Mouse (Mus musculus): ENCODE results near the gene Rptor. TPM values are rescaled to one million over a fixed set of nuclear protein-coding genes. Genes with fewer than 3 reads are reported as not detected.

Gene Rptor
- polyA plus RNA-seq, 1 experiment from 2014 or later, result 3.1 TPM

DNA sequence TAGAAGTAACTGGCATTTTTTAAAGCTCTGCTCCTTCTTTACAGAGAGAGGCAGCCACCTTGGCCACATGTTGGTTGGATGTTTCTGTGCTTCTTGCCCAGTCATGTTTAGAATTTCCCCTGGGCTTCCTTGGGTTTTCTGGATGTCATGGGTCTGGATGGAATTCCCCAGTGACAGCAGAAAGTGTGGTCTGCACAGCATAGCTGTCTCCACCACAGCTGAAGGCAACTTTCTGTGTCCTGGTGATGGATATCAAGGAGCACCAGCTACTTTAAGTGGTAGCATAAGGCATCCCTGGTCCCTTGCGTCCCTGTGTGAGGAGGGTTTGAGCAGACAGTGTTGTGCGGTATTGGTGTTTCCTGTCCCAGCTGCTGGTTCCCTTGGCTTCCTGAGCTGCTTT, 79.6 kb downstream of the Rptor start:
- DNase-seq, result no peak
- WGBS (ENCODE audit: insufficient replicate concordance), result 78% methylated on average over 2 of the region's 2 CpGs
- Histone ChIP-seq H3K27me3 (ENCODE audit: insufficient read depth, low read length) (no peaks in the 10 kb centered on the region), H3K4me2 (ENCODE audit: low read depth, low read length) (no peak overlapping the region), H3K4me1 (ENCODE audit: insufficient read depth) (peaks cover 13% of the 10 kb centered on the region), H3K9ac (replicated peaks) (no peak overlapping the region), H3K27ac (ENCODE audit: low read depth) (no peak overlapping the region), H3K9me3 (ENCODE audit: low read length) (no peaks in the 10 kb centered on the region), H3K36me3 (replicated peaks; ENCODE audit: insufficient read depth, low read length) (no peaks in the 10 kb centered on the region), H3K4me3 (ENCODE audit: low read depth, low read length) (no peak overlapping the region)
- no peak for ATAC-seq
- TF ChIP-seq CTCF (IDR thresholded peaks at IDR 0.05; ENCODE audit: low read depth) (no peak), EP300 (IDR thresholded peaks at IDR 0.05; ENCODE audit: low read depth) (no peak)

DNA sequence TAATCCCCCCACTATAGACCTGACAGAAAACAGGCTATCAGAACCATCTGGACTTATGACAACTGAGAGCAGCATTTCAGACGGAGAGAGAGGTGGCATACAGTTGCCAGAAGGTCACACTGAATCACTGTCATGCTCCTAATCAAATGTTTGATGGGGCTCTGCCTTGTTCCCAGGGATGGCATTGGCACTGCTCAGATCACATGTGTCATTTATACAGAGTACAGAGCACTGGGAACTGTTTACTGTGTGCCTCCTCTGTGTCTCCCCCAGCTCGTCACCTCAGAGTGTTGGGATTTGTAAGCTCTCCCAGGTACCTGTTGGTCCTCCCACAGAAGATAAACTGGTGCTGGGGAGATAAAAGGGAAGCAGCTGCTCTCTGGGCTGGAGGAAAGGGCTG, 81.1 kb downstream of the Rptor start:
- Histone ChIP-seq H3K4me2 (ENCODE audit: low read depth, low read length) (no peak overlapping the region), H3K4me3 (ENCODE audit: low read depth, low read length) (no peak overlapping the region), H3K9ac (replicated peaks) (no peak overlapping the region), H3K4me1 (ENCODE audit: insufficient read depth) (peaks cover 8% of the 10 kb centered on the region; the same call in 1 of the 2 replicates), H3K27me3 (ENCODE audit: insufficient read depth, low read length) (no peaks in the 10 kb centered on the region), H3K36me3 (replicated peaks; ENCODE audit: insufficient read depth, low read length) (no peaks in the 10 kb centered on the region; the same call in 1 of the 2 replicates), H3K27ac (ENCODE audit: low read depth) (no peak overlapping the region), H3K9me3 (ENCODE audit: low read length) (no peaks in the 10 kb centered on the region)
- ATAC-seq (no peak), DNase-seq (no peak)
- TF ChIP-seq EP300 (IDR thresholded peaks at IDR 0.05; ENCODE audit: low read depth), result no peak
- no peak for TF ChIP-seq CTCF (IDR thresholded peaks at IDR 0.05; ENCODE audit: low read depth)
- WGBS (ENCODE audit: insufficient replicate concordance), result 80% methylated on average over 2 of the region's 2 CpGs

DNA sequence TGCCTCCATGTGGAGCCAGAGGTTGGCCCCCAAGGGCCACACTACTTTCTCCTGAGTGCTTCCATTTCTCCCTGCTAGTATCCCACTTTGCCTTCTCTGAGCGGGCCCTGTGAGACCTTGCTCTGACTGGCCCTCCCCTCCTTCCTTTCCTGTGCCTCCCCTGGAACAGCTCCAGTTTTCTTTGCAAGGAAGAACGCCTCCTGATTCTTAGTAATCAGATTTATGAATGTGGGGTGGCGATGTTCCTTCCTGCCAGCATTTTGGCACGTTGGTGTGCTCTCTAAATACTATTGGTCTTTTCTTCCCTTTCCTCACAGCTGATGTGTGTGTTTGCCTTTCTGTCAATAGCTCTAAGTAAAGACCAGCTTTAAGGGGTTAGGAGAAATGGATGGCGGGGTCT, 82.8 kb downstream of the Rptor start:
- Histone ChIP-seq H3K9me3 (ENCODE audit: low read length) (no peaks in the 10 kb centered on the region), H3K36me3 (replicated peaks; ENCODE audit: insufficient read depth, low read length) (no peaks in the 10 kb centered on the region; the same call in 1 of the 2 replicates), H3K9ac (replicated peaks) (0 out of 2 replicates have a peak overlapping the region, but pooled peaks have one; percentile 16), H3K4me3 (ENCODE audit: low read depth, low read length) (no peak overlapping the region), H3K27me3 (ENCODE audit: insufficient read depth, low read length) (no peaks in the 10 kb centered on the region), H3K4me2 (ENCODE audit: low read depth, low read length) (no peak overlapping the region), H3K27ac (ENCODE audit: low read depth) (no peak overlapping the region), H3K4me1 (ENCODE audit: insufficient read depth) (peaks cover 8% of the 10 kb centered on the region; the same call in 1 of the 2 replicates)
- TF ChIP-seq EP300 (IDR thresholded peaks at IDR 0.05; ENCODE audit: low read depth) (no peak), CTCF (IDR thresholded peaks at IDR 0.05; ENCODE audit: low read depth) (no peak)
- 48% methylated on average over 5 of the region's 5 CpGs for WGBS (ENCODE audit: insufficient replicate concordance)
- ATAC-seq (no peak), DNase-seq (no peak)

DNA sequence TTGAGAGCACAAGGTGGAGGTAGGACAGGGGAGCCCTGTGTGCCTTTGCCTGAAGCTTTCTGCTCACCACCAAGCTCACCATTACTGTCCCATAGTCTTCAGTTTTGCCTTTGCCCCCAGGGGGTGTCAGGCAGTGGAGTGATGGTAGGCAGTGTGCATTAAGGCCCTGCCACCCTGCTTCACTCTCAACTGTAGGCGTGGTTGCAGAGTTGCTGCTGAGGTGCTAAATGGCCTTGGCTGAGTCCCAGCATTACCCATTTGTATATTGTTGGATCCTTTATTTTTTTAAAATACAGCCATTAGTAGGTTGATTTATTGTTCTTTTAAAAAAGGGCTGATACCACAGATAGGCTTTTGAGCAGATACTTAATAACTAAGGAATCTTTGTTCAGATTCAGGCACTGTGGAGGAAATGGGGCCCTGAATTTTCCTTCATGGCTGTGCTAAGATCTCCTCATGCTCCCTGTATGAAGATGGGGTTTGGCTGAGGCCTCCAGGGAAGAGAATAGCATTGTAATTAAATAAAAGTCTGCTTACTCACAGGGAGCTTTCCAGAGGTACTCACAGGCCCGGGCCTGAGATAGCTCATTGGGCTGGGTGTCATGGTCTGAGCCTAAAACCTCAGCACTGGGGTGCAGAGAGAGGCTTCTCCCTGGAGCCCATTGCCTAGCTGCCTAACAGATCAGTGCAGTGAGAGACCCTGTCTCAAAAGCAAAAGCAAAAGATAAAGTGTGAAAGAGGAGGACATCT, 83.4 kb downstream of the Rptor start:
- no peaks in the 10 kb centered on the region for H3K27me3 ChIP-seq (ENCODE audit: insufficient read depth, low read length)
- TF ChIP-seq CTCF (IDR thresholded peaks at IDR 0.05; ENCODE audit: low read depth) (no peak), EP300 (IDR thresholded peaks at IDR 0.05; ENCODE audit: low read depth) (no peak)
- H3K4me1 ChIP-seq (ENCODE audit: insufficient read depth), result peaks cover 8% of the 10 kb centered on the region; the same call in 1 of the 2 replicates
- no peak overlapping the region for H3K4me3 ChIP-seq (ENCODE audit: low read depth, low read length)
- no peak overlapping the region for H3K9ac ChIP-seq (replicated peaks)
- H3K27ac ChIP-seq (ENCODE audit: low read depth), result no peak overlapping the region
- DNase-seq, result no peak
- no peaks in the 10 kb centered on the region; the same call in 1 of the 2 replicates for H3K36me3 ChIP-seq (replicated peaks; ENCODE audit: insufficient read depth, low read length)
- no peaks in the 10 kb centered on the region for H3K9me3 ChIP-seq (ENCODE audit: low read length)
- 70% methylated on average over 2 of the region's 2 CpGs for WGBS (ENCODE audit: insufficient replicate concordance)
- ATAC-seq, result no peak
- H3K4me2 ChIP-seq (ENCODE audit: low read depth, low read length), result no peak overlapping the region

DNA sequence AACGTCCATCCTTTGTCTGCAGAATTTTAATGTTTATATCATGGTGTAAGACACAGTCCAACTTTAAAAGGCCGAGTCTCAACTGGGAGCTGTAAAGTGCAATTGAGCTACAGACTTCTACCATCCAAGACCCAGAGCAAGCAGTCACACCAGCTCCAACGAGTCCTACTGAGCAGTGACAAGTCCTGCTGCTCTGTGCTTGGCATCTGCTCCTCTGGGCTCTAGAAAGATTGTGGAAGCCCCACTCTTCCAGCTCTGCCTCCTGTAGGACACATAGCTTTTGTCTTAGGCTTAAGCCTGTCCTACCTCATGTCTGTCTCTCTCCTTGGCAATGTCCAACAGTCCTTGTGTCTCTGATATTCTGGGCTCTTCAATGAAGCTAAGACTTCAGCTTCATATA, 84.6 kb downstream of the Rptor start:
- no peak overlapping the region for H3K4me2 ChIP-seq (ENCODE audit: low read depth, low read length)
- no peak overlapping the region for H3K4me3 ChIP-seq (ENCODE audit: low read depth, low read length)
- no peak for ATAC-seq
- no peaks in the 10 kb centered on the region; the same call in 1 of the 2 replicates for H3K36me3 ChIP-seq (replicated peaks; ENCODE audit: insufficient read depth, low read length)
- H3K4me1 ChIP-seq (ENCODE audit: insufficient read depth), result peaks cover 8% of the 10 kb centered on the region; the same call in 1 of the 2 replicates
- no peaks in the 10 kb centered on the region for H3K27me3 ChIP-seq (ENCODE audit: insufficient read depth, low read length)
- 75% methylated on average over 3 of the region's 3 CpGs for WGBS (ENCODE audit: insufficient replicate concordance)
- no peak overlapping the region for H3K27ac ChIP-seq (ENCODE audit: low read depth)
- no peak for TF ChIP-seq EP300 (IDR thresholded peaks at IDR 0.05; ENCODE audit: low read depth)
- TF ChIP-seq CTCF (IDR thresholded peaks at IDR 0.05; ENCODE audit: low read depth), result no peak
- H3K9me3 ChIP-seq (ENCODE audit: low read length), result no peaks in the 10 kb centered on the region
- no peak overlapping the region for H3K9ac ChIP-seq (replicated peaks)
- no peak for DNase-seq

DNA sequence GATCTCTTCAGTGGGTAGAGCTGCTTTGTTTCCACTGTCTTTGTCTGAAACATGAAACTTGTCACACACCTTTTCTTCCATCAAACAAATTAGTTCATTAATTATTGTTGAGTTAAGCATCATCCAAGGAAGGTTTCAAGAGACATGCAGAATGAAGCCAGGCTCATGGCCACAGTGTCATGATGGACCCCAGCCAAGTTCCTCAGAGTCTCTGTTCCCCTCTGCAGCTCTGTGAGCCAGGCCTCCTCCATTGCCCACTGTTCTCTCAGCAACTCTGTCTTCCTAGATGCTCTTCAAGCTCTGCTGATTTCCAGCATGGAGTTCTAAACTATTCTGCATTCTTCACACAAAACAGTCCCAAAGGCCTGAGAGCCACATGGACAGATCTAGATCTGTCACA, 85.3 kb downstream of the Rptor start:
- no peak overlapping the region for H3K4me2 ChIP-seq (ENCODE audit: low read depth, low read length)
- no peaks in the 10 kb centered on the region; the same call in 1 of the 2 replicates for H3K36me3 ChIP-seq (replicated peaks; ENCODE audit: insufficient read depth, low read length)
- no peak overlapping the region for H3K27ac ChIP-seq (ENCODE audit: low read depth)
- H3K4me3 ChIP-seq (ENCODE audit: low read depth, low read length), result no peak overlapping the region
- H3K9me3 ChIP-seq (ENCODE audit: low read length), result no peaks in the 10 kb centered on the region
- no peaks in the 10 kb centered on the region for H3K27me3 ChIP-seq (ENCODE audit: insufficient read depth, low read length)
- no peak for DNase-seq
- ATAC-seq, result no peak
- H3K4me1 ChIP-seq (ENCODE audit: insufficient read depth), result peaks cover 8% of the 10 kb centered on the region; the same call in 1 of the 2 replicates
- H3K9ac ChIP-seq (replicated peaks), result no peak overlapping the region
- TF ChIP-seq EP300 (IDR thresholded peaks at IDR 0.05; ENCODE audit: low read depth) (no peak), CTCF (IDR thresholded peaks at IDR 0.05; ENCODE audit: low read depth) (no peak)

Data from liver, postnatal 0 days (tissue).